Mouse (Mus musculus): Measurements from ENCODE around the gene Lrrn3. TPM values are rescaled to one million over a fixed set of nuclear protein-coding genes. Genes with fewer than 3 reads are reported as not detected.

Gene Lrrn3
- polyA plus RNA-seq, 1 experiment from 2014 or later, result 7.4 TPM

DNA sequence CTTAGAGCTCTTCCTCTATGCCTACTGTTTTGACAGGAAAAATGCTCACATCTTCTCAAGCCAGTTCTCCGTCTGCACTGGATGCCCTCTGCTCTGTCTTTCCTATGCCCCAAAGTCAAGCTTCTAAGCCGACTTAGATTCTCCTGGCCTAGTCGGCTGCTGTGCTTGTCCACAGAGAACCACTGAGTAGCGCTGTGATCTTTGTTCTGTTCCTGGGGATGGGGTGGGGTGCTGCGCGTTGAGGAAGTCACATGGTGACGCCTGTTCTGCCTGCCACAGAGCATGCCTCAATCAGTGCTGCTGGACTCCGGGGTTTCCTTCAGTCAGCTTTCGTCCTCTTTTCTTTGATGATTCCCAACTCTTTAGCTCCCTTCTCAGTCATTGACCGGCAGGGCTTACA is 8.4 kb upstream of the Lrrn3 start:
- H3K9ac ChIP-seq (ENCODE audit: low read length), result no peak overlapping the region
- no peaks in the 10 kb centered on the region for H3K36me3 ChIP-seq (ENCODE audit: control insufficient read depth, insufficient read depth, low read length)
- no peaks in the 10 kb centered on the region for H3K4me1 ChIP-seq (ENCODE audit: control insufficient read depth, insufficient read depth, low read length)
- no peaks in the 10 kb centered on the region for H3K9me3 ChIP-seq (ENCODE audit: control insufficient read depth, low read length)
- no peak overlapping the region for H3K27ac ChIP-seq (replicated peaks; ENCODE audit: low read depth, low read length)
- H3K4me3 ChIP-seq (ENCODE audit: low read depth, low read length), result no peak overlapping the region
- no peaks in the 10 kb centered on the region for H3K27me3 ChIP-seq (ENCODE audit: control insufficient read depth, insufficient read depth, low read length)
- DNase-seq (ENCODE audit: low spot score) (peak; percentile 23), ATAC-seq (ENCODE audit: insufficient number of reproducible peaks, low FRiP score, low TSS enrichment, low read depth) (no peak)
- WGBS, result 32% methylated on average over 10 of the region's 10 CpGs
- H3K4me2 ChIP-seq (ENCODE audit: low read depth, severe bottlenecking), result no peak overlapping the region

DNA sequence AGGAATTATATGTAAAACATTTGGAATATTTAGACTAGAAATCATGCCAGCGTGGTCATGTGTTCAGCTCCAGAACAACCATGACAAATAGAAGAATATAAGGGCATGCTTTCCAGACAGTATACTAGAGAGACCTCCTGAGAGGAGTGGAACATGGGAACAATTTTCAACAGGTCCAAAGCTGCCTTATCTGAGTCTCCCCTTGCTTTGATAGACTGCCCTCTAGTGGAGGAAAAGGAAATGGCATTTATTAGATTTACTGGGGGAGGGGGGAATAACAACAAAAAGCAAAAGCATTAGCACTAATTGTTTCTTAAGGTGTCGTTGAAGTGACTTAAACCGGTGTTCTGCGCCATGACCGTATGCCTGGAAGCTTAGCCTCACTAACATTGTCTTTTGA is 774 bp upstream of the Lrrn3 start:
- WGBS, result 22% methylated on average over 5 of the region's 5 CpGs
- ATAC-seq (ENCODE audit: insufficient number of reproducible peaks, low FRiP score, low TSS enrichment, low read depth), result no peak
- no peaks in the 10 kb centered on the region for H3K27me3 ChIP-seq (ENCODE audit: control insufficient read depth, insufficient read depth, low read length)

DNA sequence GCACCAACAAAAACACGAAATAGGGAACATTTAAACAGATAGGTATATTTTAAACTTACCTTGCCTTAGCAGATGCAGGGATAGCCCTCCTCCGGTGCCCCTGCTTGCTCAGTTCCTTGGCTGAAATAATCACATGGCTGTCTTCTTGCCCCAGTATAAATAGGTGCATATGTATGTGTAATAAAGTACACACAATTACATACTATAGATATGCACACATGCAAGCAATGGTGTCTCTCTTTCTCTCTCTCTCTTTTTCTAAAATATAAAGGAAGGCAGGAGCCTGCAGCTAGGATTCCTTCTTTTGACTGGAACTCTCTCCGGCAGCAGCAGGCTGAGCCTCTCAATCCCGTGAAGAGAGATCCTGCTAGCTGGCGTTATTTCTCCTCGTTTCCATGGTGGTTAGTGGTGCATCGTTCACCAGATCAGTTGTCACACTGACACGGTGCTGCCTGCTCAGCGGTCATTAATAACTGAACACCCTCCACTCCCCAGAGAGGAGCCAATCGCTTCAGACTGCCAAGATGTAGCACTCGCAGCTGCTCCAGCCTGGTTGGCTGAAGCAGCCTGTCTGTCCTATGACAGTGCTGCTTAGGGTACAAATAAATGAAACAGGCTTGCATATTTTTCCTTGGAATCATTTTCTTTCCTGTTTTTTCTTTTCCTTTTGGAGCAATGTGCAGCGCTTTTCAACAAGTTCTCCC is 567 bp downstream of the Lrrn3 start:
- Histone ChIP-seq H3K4me3 (ENCODE audit: low read depth, low read length) (peak overlapping the region; percentile 7), H3K27me3 (ENCODE audit: control insufficient read depth, insufficient read depth, low read length) (no peaks in the 10 kb centered on the region), H3K36me3 (ENCODE audit: control insufficient read depth, insufficient read depth, low read length) (no peaks in the 10 kb centered on the region), H3K4me2 (ENCODE audit: low read depth, severe bottlenecking) (peak overlapping the region; percentile 56), H3K4me1 (ENCODE audit: control insufficient read depth, insufficient read depth, low read length) (peaks cover 14% of the 10 kb centered on the region), H3K9me3 (ENCODE audit: control insufficient read depth, low read length) (no peaks in the 10 kb centered on the region), H3K27ac (replicated peaks; ENCODE audit: low read depth, low read length) (no peak overlapping the region), H3K9ac (ENCODE audit: low read length) (no peak overlapping the region)
- DNase-seq (ENCODE audit: low spot score) (peak; percentile 34), ATAC-seq (ENCODE audit: insufficient number of reproducible peaks, low FRiP score, low TSS enrichment, low read depth) (no peak)
- 23% methylated on average over 12 of the region's 12 CpGs for WGBS

More for the DNA sequence above, 774 bp upstream of the Lrrn3 start:
- no peak overlapping the region for H3K4me2 ChIP-seq (ENCODE audit: low read depth, severe bottlenecking)
- H3K27ac ChIP-seq (replicated peaks; ENCODE audit: low read depth, low read length), result no peak overlapping the region
- H3K4me3 ChIP-seq (ENCODE audit: low read depth, low read length), result no peak overlapping the region
- peaks cover 14% of the 10 kb centered on the region for H3K4me1 ChIP-seq (ENCODE audit: control insufficient read depth, insufficient read depth, low read length)
- DNase-seq (ENCODE audit: low spot score), result no peak
- no peak overlapping the region for H3K9ac ChIP-seq (ENCODE audit: low read length)
- H3K36me3 ChIP-seq (ENCODE audit: control insufficient read depth, insufficient read depth, low read length), result no peaks in the 10 kb centered on the region
- no peaks in the 10 kb centered on the region for H3K9me3 ChIP-seq (ENCODE audit: control insufficient read depth, low read length)

DNA sequence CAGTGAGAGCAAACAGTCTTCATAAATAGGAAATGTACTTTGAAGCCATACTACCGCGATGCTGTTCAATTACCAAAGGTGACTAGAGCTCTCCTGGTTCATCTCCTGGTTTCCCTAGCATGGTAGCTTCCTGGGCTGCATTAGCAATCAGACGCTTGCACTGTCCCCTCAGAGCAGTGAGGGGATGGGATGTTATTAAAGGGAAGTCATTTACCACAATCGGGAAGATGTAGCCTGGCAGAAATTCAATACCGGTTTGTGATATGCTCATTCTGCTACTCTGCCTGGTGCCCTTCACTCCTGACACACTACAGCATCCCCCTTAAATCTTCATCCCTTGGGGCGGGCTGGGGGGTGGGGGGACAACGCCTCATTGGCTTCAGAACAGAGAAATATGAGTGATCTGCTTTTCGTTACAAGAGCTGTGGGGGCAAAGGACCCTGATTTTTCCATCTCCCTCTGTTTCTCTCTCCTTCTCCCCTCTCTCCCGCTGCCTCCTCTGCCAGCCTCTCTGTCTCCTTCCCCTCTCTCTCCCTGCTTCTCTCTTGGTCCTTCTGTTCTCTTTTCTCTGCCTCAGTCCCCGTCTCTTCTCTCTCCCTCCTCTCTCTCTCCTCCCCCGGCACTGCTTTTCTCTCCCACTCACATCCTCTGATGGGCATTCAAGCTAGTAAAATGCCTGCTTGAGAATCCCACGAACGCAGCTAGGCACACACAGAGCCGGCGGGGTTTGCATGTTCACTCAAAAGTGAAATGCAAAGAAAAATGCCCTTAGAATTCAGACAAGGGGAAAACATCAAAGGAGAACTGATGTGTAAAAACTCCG is 1.3 kb downstream of the Lrrn3 start:
- Histone ChIP-seq H3K4me3 (ENCODE audit: low read depth, low read length) (peak overlapping the region; percentile 14), H3K4me2 (ENCODE audit: low read depth, severe bottlenecking) (peak overlapping the region; percentile 56; the same call in 1 of the 2 replicates), H3K9me3 (ENCODE audit: control insufficient read depth, low read length) (no peaks in the 10 kb centered on the region), H3K9ac (ENCODE audit: low read length) (no peak overlapping the region), H3K4me1 (ENCODE audit: control insufficient read depth, insufficient read depth, low read length) (peaks cover 14% of the 10 kb centered on the region), H3K27ac (replicated peaks; ENCODE audit: low read depth, low read length) (no peak overlapping the region), H3K27me3 (ENCODE audit: control insufficient read depth, insufficient read depth, low read length) (no peaks in the 10 kb centered on the region), H3K36me3 (ENCODE audit: control insufficient read depth, insufficient read depth, low read length) (no peaks in the 10 kb centered on the region)
- peak; percentile 25 for DNase-seq (ENCODE audit: low spot score)
- ATAC-seq (ENCODE audit: insufficient number of reproducible peaks, low FRiP score, low TSS enrichment, low read depth), result no peak
- WGBS, result 30% methylated on average over 16 of the region's 16 CpGs

DNA sequence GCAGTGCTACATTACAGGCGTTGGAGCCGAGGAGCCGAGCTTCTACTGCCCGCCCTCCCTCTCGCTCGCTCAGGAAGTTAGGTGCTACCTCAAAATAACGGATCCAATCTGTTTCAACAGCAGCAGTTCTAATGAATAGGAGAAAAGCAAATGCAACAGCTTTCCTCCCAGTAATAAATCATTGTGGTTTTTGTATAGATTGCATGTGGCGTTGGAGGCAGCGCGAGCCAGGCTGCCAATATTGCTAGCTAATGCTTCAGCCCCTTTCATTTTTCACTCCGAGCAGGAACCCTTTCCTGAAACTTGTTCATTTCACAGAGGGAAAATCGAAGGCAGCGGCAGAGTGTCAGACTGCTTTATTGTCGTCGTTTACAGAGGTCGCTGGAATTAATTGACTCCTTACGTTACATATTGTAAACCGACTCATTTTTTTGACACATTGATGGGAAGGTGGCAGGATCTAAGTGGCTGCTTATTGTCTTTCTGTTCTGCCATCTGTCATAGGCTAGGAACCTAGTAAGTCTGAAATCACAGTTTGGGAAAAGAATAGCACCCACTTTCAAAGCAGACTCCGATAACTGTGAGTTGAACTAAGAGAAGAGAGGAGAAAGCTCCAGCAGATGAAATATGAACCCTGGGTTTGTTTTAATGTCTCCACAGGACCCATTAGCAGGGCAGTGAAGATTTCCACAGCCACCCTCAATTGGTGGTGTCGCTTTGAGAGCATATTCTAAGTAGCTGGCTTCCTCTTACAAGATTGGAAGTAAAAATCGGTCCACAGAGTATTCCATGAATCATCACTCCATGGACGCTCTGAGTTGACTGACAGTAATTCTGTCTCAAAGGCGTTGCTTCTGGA is 2.4 kb downstream of the Lrrn3 start:
- peak overlapping the region; percentile 31 for H3K4me3 ChIP-seq (ENCODE audit: low read depth, low read length)
- H3K36me3 ChIP-seq (ENCODE audit: control insufficient read depth, insufficient read depth, low read length), result no peaks in the 10 kb centered on the region
- H3K9me3 ChIP-seq (ENCODE audit: control insufficient read depth, low read length), result no peaks in the 10 kb centered on the region
- 12% methylated on average over 23 of the region's 23 CpGs for WGBS
- H3K27me3 ChIP-seq (ENCODE audit: control insufficient read depth, insufficient read depth, low read length), result no peaks in the 10 kb centered on the region
- no peak overlapping the region for H3K27ac ChIP-seq (replicated peaks; ENCODE audit: low read depth, low read length)
- H3K9ac ChIP-seq (ENCODE audit: low read length), result no peak overlapping the region; the same call in 1 of the 2 replicates
- H3K4me1 ChIP-seq (ENCODE audit: control insufficient read depth, insufficient read depth, low read length), result peaks cover 14% of the 10 kb centered on the region
- ATAC-seq (ENCODE audit: insufficient number of reproducible peaks, low FRiP score, low TSS enrichment, low read depth) (no peak), DNase-seq (ENCODE audit: low spot score) (peak; percentile 53)
- H3K4me2 ChIP-seq (ENCODE audit: low read depth, severe bottlenecking), result peak overlapping the region; percentile 56

DNA sequence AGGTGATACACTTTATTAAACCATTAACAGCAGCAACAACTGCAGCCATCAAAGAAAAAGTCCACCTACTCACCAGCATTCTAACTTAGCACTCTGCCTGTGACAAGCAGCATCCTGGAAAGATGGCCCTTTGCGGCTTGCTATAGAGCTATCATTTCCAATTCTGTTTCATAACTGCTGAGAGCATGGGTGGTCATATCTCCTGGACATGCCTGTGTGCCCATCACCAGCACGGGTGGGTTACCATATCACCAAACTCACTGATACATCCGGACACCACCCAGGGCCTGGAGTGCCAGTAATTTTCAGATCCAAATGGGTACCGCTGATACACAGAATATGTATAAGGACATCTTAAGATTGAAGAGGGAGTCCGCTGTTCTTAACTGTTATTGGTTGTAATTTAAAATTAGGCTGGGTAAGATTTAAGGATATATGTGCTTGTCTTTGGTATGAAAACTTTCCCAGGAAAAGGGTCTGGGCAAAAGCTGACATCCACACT is 3.1 kb downstream of the Lrrn3 start:
- 84% methylated on average over 5 of the region's 5 CpGs for WGBS
- H3K4me3 ChIP-seq (ENCODE audit: low read depth, low read length), result peak overlapping the region; percentile 31
- no peak for DNase-seq (ENCODE audit: low spot score)
- H3K9me3 ChIP-seq (ENCODE audit: control insufficient read depth, low read length), result no peaks in the 10 kb centered on the region
- no peaks in the 10 kb centered on the region for H3K36me3 ChIP-seq (ENCODE audit: control insufficient read depth, insufficient read depth, low read length)
- H3K27ac ChIP-seq (replicated peaks; ENCODE audit: low read depth, low read length), result no peak overlapping the region
- peaks cover 14% of the 10 kb centered on the region for H3K4me1 ChIP-seq (ENCODE audit: control insufficient read depth, insufficient read depth, low read length)
- no peak for ATAC-seq (ENCODE audit: insufficient number of reproducible peaks, low FRiP score, low TSS enrichment, low read depth)
- peak overlapping the region; percentile 56 for H3K4me2 ChIP-seq (ENCODE audit: low read depth, severe bottlenecking)
- no peak overlapping the region for H3K9ac ChIP-seq (ENCODE audit: low read length)
- no peaks in the 10 kb centered on the region for H3K27me3 ChIP-seq (ENCODE audit: control insufficient read depth, insufficient read depth, low read length)

DNA sequence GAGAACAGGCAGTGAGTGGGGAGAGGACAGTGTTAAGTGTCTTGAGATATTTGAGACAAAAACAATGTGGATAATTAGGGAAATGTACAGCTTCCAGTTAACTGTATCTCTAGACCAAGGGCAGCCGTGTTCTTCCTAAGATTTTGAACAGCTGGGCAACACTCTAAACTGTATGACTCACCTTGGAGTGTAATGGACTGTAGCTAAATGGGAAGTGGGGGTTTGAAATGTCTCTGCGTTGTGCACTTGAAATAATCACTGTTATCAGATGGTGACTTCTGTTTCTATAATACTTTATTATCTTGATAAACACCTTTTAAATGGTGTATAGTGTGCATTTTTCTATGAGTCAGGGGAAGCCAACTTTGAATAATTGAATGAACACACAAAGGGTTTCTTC is 4.7 kb downstream of the Lrrn3 start:
- H3K4me2 ChIP-seq (ENCODE audit: low read depth, severe bottlenecking), result no peak overlapping the region
- ATAC-seq (ENCODE audit: insufficient number of reproducible peaks, low FRiP score, low TSS enrichment, low read depth), result no peak
- 80% methylated on average over 2 of the region's 2 CpGs for WGBS
- DNase-seq (ENCODE audit: low spot score), result no peak
- peaks cover 14% of the 10 kb centered on the region for H3K4me1 ChIP-seq (ENCODE audit: control insufficient read depth, insufficient read depth, low read length)
- no peaks in the 10 kb centered on the region for H3K9me3 ChIP-seq (ENCODE audit: control insufficient read depth, low read length)
- H3K27ac ChIP-seq (replicated peaks; ENCODE audit: low read depth, low read length), result no peak overlapping the region
- H3K9ac ChIP-seq (ENCODE audit: low read length), result no peak overlapping the region
- no peaks in the 10 kb centered on the region for H3K27me3 ChIP-seq (ENCODE audit: control insufficient read depth, insufficient read depth, low read length)
- no peak overlapping the region for H3K4me3 ChIP-seq (ENCODE audit: low read depth, low read length)
- H3K36me3 ChIP-seq (ENCODE audit: control insufficient read depth, insufficient read depth, low read length), result no peaks in the 10 kb centered on the region

All from limb, embryonic 11.5 days (tissue).